Mouse (Mus musculus) heart, embryonic 16.5 days (tissue): Measurements from ENCODE around the gene Hcfc1r1. TPM values are rescaled to one million over a fixed set of nuclear protein-coding genes. Genes with fewer than 3 reads are reported as not detected.

Source experiments
- ATAC-seq: fragments of 200-750 bp; cut with Nextera tagmentation; replicated peaks from 2 replicates; pipeline ENCODE4 v1.8.0; 2017; ENCODE audit warnings: moderate number of reproducible peaks; ENCODE audit not compliant: insufficient read depth, low FRiP score; ENCODE audit errors: extremely low read depth
- H3K27ac ChIP-seq: fragments of 300-500 bp; sonication (generic); 2 replicates; pipeline ENCODE4 v1.5.1; 2014; ENCODE audit warnings: mild to moderate bottlenecking, low read length, control low read depth, moderate library complexity
- H3K27me3 ChIP-seq: fragments of 300-500 bp; sonication (generic); 2 replicates; pipeline ENCODE4 v1.6.1; 2014; ENCODE audit warnings: low read length, mixed read lengths; ENCODE audit not compliant: control insufficient read depth, insufficient read depth
- H3K36me3 ChIP-seq: fragments of 300-500 bp; sonication (generic); 2 replicates; pipeline ENCODE4 v1.6.1; 2014; ENCODE audit not compliant: control insufficient read depth, insufficient read depth
- H3K4me1 ChIP-seq: fragments of 300-500 bp; sonication (generic); 2 replicates; pipeline ENCODE4 v1.6.1; 2014; ENCODE audit warnings: low read length, mixed read lengths; ENCODE audit not compliant: control insufficient read depth, insufficient read depth
- H3K4me2 ChIP-seq: fragments of 300-500 bp; sonication (generic); 2 replicates; pipeline ENCODE4 v1.6.1; 2014; ENCODE audit warnings: low read depth, mild to moderate bottlenecking, control low read depth, low read length
- H3K4me3 ChIP-seq: fragments of 300-500 bp; sonication (generic); 2 replicates; pipeline ENCODE4 v1.5.1; 2014; ENCODE audit warnings: mild to moderate bottlenecking, control low read depth, low read length
- H3K9ac ChIP-seq: fragments of 300-500 bp; sonication (generic); 2 replicates; pipeline ENCODE4 v1.6.1; 2014; ENCODE audit warnings: low read length, control low read depth
- H3K9me3 ChIP-seq: fragments of 300-500 bp; sonication (generic); replicated peaks from 2 replicates; pipeline ENCODE4 v1.6.1; 2016; ENCODE audit warnings: low read length; ENCODE audit not compliant: control insufficient read depth
- WGBS: fragments of 180-500 bp; shearing (Covaris S2); extraction: QIAGEN DNeasy Blood & Tissue Kit; methylation state at CpG from one replicate; pipeline ENCODE4 v1.1.7; 2014; 5-methylcytosine and 5-hydroxymethylcytosine counted together
- polyA plus RNA-seq: library from polyadenylated mRNA; unstranded; fragments of >200 nt; fragmentation: Nextera tagmentation; extraction: Ambion mirVana; gene quantifications from 2 replicates; pipeline ENCODE4 v1.2.1, GENCODE M21; 2015

The Hcfc1r1 gene
- polyA plus RNA-seq, 1 experiment from 2014 or later: 214 TPM

DNA sequence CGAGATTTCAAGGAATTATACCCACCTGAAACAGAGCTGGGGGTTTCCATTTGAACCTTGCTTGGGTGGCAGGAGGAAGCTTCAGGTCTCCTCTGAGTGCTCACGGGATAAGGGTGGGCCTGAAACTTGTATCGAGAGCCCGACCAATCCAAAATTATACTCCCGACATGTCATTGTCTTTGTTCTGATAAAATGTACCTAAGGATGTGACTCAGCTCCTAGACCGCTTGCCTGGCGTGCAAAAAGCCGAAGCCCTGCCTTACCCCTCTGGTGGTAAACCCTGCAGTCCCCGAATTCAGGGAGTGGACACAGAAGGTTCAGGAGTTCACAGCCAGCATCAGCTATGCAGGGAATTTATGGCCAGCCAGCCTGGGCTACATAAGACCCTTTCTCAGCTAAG lies 6.9 kb downstream of the Hcfc1r1 start:
- no peak overlapping the region for H3K4me2 ChIP-seq

DNA sequence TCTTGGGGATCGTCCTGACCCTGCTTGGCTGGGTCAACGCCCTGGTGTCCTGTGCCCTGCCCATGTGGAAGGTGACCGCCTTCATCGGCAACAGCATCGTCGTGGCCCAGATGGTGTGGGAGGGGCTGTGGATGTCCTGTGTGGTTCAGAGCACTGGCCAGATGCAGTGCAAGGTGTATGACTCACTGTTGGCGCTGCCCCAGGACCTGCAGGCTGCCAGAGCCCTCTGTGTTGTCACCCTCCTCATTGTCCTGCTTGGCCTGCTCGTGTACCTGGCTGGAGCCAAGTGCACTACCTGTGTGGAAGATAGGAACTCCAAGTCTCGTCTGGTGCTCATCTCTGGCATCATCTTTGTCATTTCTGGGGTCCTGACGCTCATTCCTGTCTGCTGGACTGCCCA lies 7.7 kb downstream of the Hcfc1r1 start:
- Histone ChIP-seq H3K4me2 (no peak overlapping the region), H3K4me3 (no peak overlapping the region), H3K9me3 (no peaks in the 10 kb centered on the region), H3K9ac (no peak overlapping the region), H3K27ac (no peak overlapping the region), H3K4me1 (peaks cover 7% of the 10 kb centered on the region), H3K36me3 (no peaks in the 10 kb centered on the region), H3K27me3 (peaks cover 58% of the 10 kb centered on the region)
- 50% methylated on average over 10 of the region's 10 CpGs for WGBS
- ATAC-seq: no peak

More for the DNA sequence above, 6.9 kb downstream of the Hcfc1r1 start:
- H3K27ac ChIP-seq: no peak overlapping the region
- H3K27me3 ChIP-seq: peaks cover 58% of the 10 kb centered on the region
- no peak overlapping the region for H3K4me3 ChIP-seq
- no peak overlapping the region for H3K9ac ChIP-seq
- H3K9me3 ChIP-seq: no peaks in the 10 kb centered on the region
- peaks cover 14% of the 10 kb centered on the region for H3K4me1 ChIP-seq
- H3K36me3 ChIP-seq: no peaks in the 10 kb centered on the region
- 57% methylated on average over 9 of the region's 9 CpGs for WGBS
- no peak for ATAC-seq

DNA sequence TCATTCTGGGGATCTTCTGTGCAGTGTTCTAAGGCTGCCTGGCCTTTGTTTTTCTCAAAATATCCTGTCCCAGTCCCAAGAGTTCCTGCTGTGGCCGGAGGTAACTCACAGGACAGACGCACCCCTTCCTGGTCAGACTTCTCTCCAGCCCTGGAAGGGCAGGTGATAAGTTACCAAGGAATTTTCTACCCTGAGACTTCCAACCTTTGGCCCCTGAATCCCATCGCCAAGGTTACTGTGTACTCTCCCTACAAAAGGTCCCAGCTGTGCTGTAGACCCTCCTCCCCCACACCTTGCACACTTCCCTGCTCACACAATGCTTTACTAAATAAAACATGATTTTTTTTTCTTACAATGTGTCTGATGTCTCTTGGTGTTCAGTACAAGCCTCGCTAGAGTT lies 8.7 kb downstream of the Hcfc1r1 start:
- H3K9me3 ChIP-seq: no peaks in the 10 kb centered on the region
- H3K27me3 ChIP-seq: peaks cover 58% of the 10 kb centered on the region
- WGBS: 46% methylated on average over 4 of the region's 4 CpGs
- H3K9ac ChIP-seq: no peak overlapping the region
- H3K4me3 ChIP-seq: no peak overlapping the region
- no peak overlapping the region for H3K4me2 ChIP-seq
- peaks cover 7% of the 10 kb centered on the region; the same call in 1 of the 2 replicates for H3K4me1 ChIP-seq
- no peak overlapping the region for H3K27ac ChIP-seq
- no peaks in the 10 kb centered on the region for H3K36me3 ChIP-seq
- ATAC-seq: no peak

DNA sequence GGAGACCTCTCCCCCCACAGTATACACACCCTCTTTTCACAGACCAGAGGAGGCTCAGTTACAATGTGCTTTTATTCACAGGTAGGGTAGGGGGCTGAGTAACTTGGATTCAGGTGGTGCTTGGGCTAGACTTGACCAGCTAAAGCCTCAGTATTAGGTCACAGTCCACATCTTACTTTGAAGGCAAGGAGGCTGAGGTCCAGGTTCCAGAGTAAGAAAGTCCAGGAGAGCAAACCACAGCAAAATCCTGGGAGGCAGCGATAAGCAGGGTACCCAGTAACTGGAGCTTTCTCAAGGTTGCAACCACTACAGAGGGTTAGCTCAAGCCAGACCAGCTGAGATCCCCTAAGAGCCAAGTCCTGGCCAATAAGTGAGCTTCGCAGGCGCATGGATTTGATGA lies 9.1 kb downstream of the Hcfc1r1 start:
- 58% methylated on average over 3 of the region's 3 CpGs for WGBS
- no peak for ATAC-seq

DNA sequence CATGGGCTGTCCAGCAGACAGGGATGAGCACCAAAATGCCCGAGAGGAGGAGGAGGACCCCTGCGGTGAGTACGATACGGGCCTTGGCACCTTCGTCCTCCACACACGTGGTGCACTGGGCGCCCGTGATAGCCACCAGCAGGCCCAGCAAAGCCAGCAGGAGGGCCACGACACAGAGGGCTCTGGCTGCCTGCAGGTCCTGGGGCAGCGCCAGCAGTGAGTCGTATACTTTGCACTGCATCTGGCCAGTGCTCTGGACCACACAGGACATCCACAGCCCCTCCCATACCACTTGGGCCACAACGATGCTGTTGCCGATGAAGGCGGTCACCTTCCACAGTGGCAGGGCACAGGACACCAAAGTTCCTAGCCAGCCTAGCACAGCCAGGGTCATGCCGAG lies 9.8 kb downstream of the Hcfc1r1 start:
- Histone ChIP-seq H3K4me3 (no peak overlapping the region), H3K27me3 (peaks cover 55% of the 10 kb centered on the region), H3K9ac (no peak overlapping the region), H3K27ac (no peak overlapping the region), H3K36me3 (no peaks in the 10 kb centered on the region), H3K4me1 (0 out of 2 replicates have a peak, but pooled peaks cover 3% of the 10 kb centered on the region), H3K4me2 (no peak overlapping the region), H3K9me3 (no peaks in the 10 kb centered on the region)
- no peak for ATAC-seq
- WGBS: 17% methylated on average over 15 of the region's 15 CpGs

More for the DNA sequence above, 9.1 kb downstream of the Hcfc1r1 start:
- H3K27me3 ChIP-seq: peaks cover 58% of the 10 kb centered on the region
- no peak overlapping the region for H3K9ac ChIP-seq
- peaks cover 6% of the 10 kb centered on the region; the same call in 1 of the 2 replicates for H3K4me1 ChIP-seq
- no peak overlapping the region for H3K27ac ChIP-seq
- no peak overlapping the region for H3K4me3 ChIP-seq
- H3K9me3 ChIP-seq: no peaks in the 10 kb centered on the region
- H3K36me3 ChIP-seq: no peaks in the 10 kb centered on the region
- H3K4me2 ChIP-seq: no peak overlapping the region

DNA sequence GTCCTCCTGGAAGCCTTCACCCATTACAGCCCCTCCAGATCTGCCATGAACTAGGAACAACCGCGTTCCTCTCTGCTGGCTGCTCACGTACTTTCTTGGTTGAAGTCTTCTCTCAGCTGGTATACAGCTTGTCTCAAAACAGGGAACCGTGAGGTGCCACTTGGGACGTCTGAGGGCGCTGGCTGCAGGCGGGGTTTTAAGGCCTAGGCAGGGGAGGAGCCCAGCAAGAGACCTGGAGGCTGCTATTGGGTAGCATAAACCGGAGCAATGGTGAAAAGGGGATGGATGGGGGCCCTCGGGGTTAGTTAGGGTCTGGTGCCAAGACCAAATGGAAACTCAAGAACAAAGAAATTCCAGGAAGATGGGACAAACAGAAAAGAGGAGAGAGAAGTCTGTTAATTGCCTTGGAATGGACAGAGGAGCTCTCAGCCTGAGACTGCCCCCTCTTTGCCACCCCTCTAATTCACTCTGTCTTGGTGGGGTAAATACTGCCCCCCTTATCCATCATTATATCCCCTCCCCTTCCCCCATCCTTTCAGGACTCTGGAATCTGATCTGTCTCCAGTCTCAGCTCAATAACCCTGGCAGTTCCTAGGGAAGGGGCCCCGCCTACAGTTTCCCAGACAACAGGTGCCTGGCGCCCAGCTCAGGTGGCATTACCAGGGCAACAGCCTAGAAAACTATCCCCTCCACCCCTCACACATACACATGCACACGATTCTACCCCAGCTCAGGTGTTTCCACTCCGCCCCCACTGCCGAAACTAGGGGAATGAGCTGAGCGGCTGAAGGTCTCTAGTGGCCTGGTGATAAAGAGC lies 10.7 kb downstream of the Hcfc1r1 start, which contains the start of gene Cldn9:
Gene Cldn9, minus strand, starts transcription at position 171 of the 817 bp plus-strand sequence.
- no peak for ATAC-seq
- no peaks in the 10 kb centered on the region for H3K36me3 ChIP-seq

DNA sequence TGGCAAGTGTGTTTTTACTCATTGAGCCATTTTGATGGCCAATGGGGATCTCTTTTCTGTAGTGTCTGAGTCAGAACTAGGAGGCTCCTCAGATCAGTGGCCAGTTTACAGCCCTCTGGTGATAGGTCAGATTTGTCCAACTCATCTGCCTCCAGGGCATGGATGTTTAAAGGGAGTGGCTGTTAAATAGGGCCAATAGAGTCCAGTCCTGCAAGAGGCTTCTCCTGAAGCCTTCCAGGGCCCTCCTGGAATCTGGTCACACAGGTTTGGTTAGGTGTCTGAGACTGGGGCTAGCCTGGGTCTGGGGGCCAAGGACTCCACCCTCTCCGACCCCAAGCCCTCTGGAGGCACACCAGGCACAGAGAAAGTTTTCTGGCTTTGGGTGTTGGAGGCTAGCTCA lies 21.1 kb downstream of the Hcfc1r1 start:
- H3K4me1 ChIP-seq: peaks cover 5% of the 10 kb centered on the region; the same call in 1 of the 2 replicates
- H3K9ac ChIP-seq: no peak overlapping the region
- H3K4me3 ChIP-seq: no peak overlapping the region
- ATAC-seq: no peak
- H3K9me3 ChIP-seq: no peaks in the 10 kb centered on the region
- H3K36me3 ChIP-seq: no peaks in the 10 kb centered on the region
- 33% methylated on average over 1 of the region's 1 CpGs for WGBS
- H3K27ac ChIP-seq: no peak overlapping the region
- H3K4me2 ChIP-seq: no peak overlapping the region
- H3K27me3 ChIP-seq: peaks cover 21% of the 10 kb centered on the region

More for the DNA sequence above, 10.7 kb downstream of the Hcfc1r1 start, which contains the start of gene Cldn9:
- H3K9ac ChIP-seq: no peak within 1 kb of the TSS
- H3K27me3 ChIP-seq: peaks cover 49% of the 10 kb centered on the region
- H3K4me3 ChIP-seq: no peak within 1 kb of the TSS
- WGBS: 30% methylated on average over 15 of the region's 15 CpGs
- H3K9me3 ChIP-seq: no peaks in the 10 kb centered on the region
- no peak within 1 kb of the TSS for H3K4me2 ChIP-seq
- H3K4me1 ChIP-seq: 0 out of 2 replicates have a peak, but pooled peaks cover 3% of the 10 kb centered on the region
- H3K27ac ChIP-seq: no peak within 1 kb of the TSS

DNA sequence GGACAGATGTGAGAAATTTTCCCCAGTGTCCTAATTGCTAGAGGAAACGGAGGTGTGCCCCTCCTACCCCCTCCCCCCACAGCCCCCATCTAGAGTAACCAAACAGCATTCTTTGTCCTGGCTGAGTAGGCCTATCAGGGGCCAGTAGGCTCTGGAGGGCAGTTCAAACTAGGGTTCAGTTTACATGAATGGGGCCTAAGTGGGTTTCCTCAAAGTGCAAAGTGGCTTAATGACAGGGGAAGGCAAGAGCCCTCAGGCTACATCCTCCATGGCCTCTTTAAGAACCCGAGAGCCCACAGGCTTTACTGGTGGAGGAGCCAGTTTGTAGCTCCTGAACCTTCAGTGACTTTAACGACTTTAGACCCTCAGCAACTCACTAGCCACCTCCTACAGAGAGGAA lies 22.4 kb downstream of the Hcfc1r1 start:
- H3K27me3 ChIP-seq: peaks cover 23% of the 10 kb centered on the region
- no peak for ATAC-seq
- no peak overlapping the region for H3K4me2 ChIP-seq
- H3K36me3 ChIP-seq: no peaks in the 10 kb centered on the region
- H3K4me3 ChIP-seq: no peak overlapping the region
- no peak overlapping the region for H3K27ac ChIP-seq
- H3K4me1 ChIP-seq: peaks cover 8% of the 10 kb centered on the region; the same call in 1 of the 2 replicates
- no peak overlapping the region for H3K9ac ChIP-seq
- no peaks in the 10 kb centered on the region for H3K9me3 ChIP-seq
- 28% methylated on average over 3 of the region's 3 CpGs for WGBS
